Mouse (Mus musculus) left cerebral cortex, adult 18-20 months (tissue): ENCODE measurements around the gene Zfp282. TPM values are rescaled to one million over a fixed set of nuclear protein-coding genes. Genes with fewer than 3 reads are reported as not detected.

ENCODE experiments used
- total RNA-seq, 2 experiments: library from RNA; stranded (reverse); gene quantifications; 2 replicates each; pipeline ENCODE4 v1.2.3; 2021

Zfp282 gene
- total RNA-seq, 2 experiments from 2014 or later = 10.5 to 11.1 TPM

Other genes with a start within 250 kb of the Zfp282 start
- gene Pdia4, start 63.8 kb upstream of the Zfp282 start, total RNA-seq = 10 to 100 TPM; 55.9 to 63.5 TPM
- 1 to 10 TPM; 5.2 to 6.2 TPM for gene Zfp786, start 46.3 kb upstream of the Zfp282 start, total RNA-seq
- gene Zfp398, start 41.5 kb upstream of the Zfp282 start, total RNA-seq = 10 to 100 TPM; 21.0 to 21.3 TPM
- gene Zfp212, start 43.3 kb downstream of the Zfp282 start, total RNA-seq = 10 to 100 TPM; 17.0 to 18.3 TPM
- 10 to 100 TPM; 19.6 to 20.2 TPM for gene Zfp956, start 76.2 kb downstream of the Zfp282 start, total RNA-seq
- 10 to 100 TPM; 35.3 to 36.3 TPM for gene Zfp777, start 171.7 kb downstream of the Zfp282 start, total RNA-seq
- 10 to 100 TPM; 30.1 to 30.9 TPM for gene Zfp746, start 209.4 kb downstream of the Zfp282 start, total RNA-seq